Mouse (Mus musculus): ENCODE results near the gene Rasgef1a. TPM values are rescaled to one million over a fixed set of nuclear protein-coding genes. Genes with fewer than 3 reads are reported as not detected.
A peak's percentile ranks its signal among the peaks of the same experiment; 100 is the strongest.

The Rasgef1a gene
- total RNA-seq, 2 experiments from 2014 or later = 0.62 to 0.63 TPM

DNA sequence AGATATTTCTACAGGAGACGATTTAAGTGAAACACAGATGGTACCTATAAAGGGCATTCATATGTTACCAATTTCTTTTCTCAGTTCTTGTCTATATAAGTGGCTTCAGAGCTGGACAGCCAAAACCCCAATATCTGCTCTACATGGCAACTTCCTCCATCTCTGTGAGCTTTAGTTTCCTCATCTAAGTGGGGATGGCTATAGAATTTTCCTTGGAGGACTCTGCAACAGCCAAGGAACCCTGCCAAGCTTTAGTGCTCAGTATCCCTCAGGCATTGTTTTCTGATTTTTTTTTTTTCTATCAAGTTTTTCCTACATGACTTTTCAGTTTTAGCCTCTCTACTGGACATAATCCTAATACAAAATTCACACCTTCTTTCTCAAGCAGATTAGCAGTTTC, 123.2 kb downstream of the Rasgef1a start:
- DNase-seq = no peak

DNA sequence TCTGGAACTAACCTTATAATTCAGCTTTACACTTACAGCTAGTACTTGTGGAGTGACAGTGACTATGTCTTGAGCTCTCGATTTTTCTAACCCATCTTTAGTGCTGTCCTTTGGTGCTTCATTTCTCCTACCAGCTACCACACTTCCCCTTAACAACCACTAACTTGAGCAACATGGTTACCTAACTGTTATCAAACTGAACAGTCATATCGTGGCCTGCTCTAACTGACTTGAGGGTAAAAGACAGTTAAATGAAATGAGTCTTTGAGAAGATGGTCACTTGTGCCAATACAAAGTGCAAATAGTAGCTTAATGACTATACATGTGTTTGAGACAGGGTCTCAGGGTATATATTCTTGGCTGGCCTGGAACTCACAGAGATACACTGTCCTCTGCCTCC, 125.9 kb downstream of the Rasgef1a start:
- DNase-seq = no peak

- peak; percentile 98 for DNase-seq
Measured at GRCm38 (mm10) chr6:118138731-118139709, 127.8 kb downstream of the Rasgef1a start, which contains the start of gene Csgalnact2. Csgalnact2 (minus strand) TSS chr6:118139140.

DNA sequence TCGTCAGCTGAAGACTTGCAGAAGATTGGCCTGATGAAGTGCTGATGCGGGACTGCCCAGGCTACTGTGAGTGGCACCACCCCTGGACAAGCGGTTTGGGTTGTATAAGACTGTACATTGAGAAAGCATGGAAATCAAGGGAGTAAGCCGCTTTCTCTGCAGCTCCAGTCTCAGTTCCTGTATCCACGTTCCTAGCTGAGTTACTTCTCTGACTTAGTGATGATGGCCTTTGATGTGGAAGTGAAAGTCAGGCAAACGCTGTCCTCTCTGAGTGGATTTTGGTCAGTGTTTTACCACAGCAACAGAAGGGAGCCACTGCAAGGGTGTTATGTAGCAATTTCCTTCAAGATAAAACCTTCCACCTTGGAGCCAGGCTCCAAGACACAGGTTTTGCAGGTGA, 129.7 kb downstream of the Rasgef1a start:
- DNase-seq = no peak

Small RNA genes lying within 50 kb of the gene (microRNA-seq; reads per million reads assigned to microRNA genes)
- gene Mir7044 = 0 to 0.69 reads per million in 2 experiments

Other genes with a start within 250 kb of the Rasgef1a start
- 10 to 100 TPM; 35.4 to 37.0 TPM for gene Zfp637, start 170.3 kb upstream of the Rasgef1a start, total RNA-seq (2021)
- gene Zfp239, start 149.3 kb upstream of the Rasgef1a start, total RNA-seq (2021) = under 1 TPM; 0.38 to 0.57 TPM
- 100 to 1,000 TPM; 468 to 481 TPM for gene Hnrnpf, start 111.1 kb upstream of the Rasgef1a start, total RNA-seq (2021)
- gene Fxyd4, start 73.7 kb upstream of the Rasgef1a start, total RNA-seq (2021) = not detected
- gene Csgalnact2, start 127.7 kb downstream of the Rasgef1a start, total RNA-seq (2021) = 10 to 100 TPM; 20.9 to 21.1 TPM
- 1 to 10 TPM; 4.2 to 5.6 TPM for gene Ret, start 186.3 kb downstream of the Rasgef1a start, total RNA-seq (2021)

Data from heart, postnatal 4 days (tissue).